Mouse (Mus musculus) lung, postnatal 0 days (tissue): ENCODE results near the gene Crim1.

Experiments
- CTCF ChIP-seq: IDR thresholded peaks from 2 replicates; pipeline ENCODE4 v1.5.1; 2016; ENCODE audit warnings: antibody characterized with exemption, mild to moderate bottlenecking
- EP300 ChIP-seq: IDR thresholded peaks from 2 replicates; pipeline ENCODE4 v1.6.1; 2016; ENCODE audit warnings: antibody characterized with exemption, mild to moderate bottlenecking, control low read depth

GRCm38 (mm10) chr17:78269311-78269710 is 69.3 kb downstream of the Crim1 start:
- TF ChIP-seq CTCF: no peak
- TF ChIP-seq EP300: no peak
